Mouse (Mus musculus) leukemia stem cell, adult 10-12 weeks (primary cell): Measurements from ENCODE around the gene Zfp931. TPM values are rescaled to one million over a fixed set of nuclear protein-coding genes. Genes with fewer than 3 reads are reported as not detected.

Experiments
- polyA plus RNA-seq: library from polyadenylated mRNA; stranded (reverse); fragments of >175 nt; gene quantifications from 2 replicates; pipeline ENCODE4 v1.2.3, GENCODE M21; 2012; ENCODE audit warnings: low replicate concordance

Gene Zfp931
- polyA plus RNA-seq, result 0.68 TPM in 1 of 2 replicates, not detected in the other

DNA sequence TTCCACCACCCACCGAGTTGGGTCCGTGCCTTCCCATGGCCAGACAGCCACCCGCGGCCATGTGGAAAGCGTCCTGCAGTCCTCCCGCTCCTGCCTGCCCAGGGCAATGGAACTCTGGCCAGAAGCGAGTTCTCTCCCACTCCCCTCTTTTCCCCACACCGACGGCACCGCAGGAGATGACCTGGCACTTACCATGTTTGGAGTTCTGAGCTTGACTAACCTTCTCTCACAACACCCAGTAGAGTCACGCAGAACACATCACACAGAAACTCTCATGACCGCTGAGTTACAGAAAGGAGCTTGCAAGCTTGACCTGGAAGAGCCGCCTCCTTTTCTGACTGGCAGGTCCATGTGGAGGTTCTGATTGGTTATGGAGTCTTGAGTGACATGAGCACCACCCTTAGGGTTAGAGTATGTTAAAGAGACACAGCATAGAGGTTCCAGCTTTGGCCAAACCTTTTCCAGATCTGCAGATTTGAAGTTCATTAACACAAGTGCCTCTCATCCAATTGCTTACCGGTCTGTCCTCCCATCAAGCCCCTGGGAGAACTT, at the start of gene Zfp931:
TSS of gene Zfp931 (minus strand) at position 311 of the 552 bp plus-strand sequence.

DNA sequence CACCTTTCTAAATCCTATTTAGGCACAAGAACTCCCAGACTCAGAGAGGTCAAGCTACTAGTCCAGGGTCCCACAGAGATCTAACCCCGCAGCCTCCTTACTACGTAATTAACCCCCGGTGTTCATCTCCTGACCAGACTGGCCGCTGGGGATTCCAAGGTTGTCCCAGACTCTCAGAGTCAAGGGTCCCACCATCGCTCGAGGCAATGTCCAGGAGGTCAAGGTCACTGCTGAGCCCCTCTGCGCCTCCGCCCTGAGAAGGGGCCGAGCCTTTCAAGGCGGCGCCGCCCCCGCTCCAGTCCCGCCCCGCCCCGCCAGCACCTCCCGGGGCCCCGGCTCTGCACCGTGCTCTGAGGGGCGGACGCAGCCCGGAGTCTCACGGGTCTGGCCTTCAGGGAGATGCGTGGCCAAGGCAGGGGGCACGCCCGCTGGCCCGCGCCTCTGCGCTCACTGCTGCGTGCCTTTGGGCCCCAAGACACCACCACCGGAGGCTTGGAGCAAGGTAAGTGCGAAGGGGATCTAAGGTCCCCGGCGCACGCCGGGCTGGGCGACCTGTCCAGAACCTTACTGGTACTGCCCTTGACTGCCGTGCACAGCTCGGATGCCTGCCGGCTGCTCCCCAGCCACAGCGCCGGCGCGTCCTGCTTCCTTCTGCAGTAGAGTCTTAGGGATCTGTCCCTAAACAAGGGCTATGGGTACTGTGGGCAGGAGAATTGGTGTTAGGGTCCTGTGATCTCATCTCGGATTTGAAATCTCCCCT, 40.7 kb upstream of the Zfp931 start, which contains the start of gene Phactr3:
TSS of gene Phactr3 (plus strand) at position 175 of the 760 bp plus-strand sequence.

DNA sequence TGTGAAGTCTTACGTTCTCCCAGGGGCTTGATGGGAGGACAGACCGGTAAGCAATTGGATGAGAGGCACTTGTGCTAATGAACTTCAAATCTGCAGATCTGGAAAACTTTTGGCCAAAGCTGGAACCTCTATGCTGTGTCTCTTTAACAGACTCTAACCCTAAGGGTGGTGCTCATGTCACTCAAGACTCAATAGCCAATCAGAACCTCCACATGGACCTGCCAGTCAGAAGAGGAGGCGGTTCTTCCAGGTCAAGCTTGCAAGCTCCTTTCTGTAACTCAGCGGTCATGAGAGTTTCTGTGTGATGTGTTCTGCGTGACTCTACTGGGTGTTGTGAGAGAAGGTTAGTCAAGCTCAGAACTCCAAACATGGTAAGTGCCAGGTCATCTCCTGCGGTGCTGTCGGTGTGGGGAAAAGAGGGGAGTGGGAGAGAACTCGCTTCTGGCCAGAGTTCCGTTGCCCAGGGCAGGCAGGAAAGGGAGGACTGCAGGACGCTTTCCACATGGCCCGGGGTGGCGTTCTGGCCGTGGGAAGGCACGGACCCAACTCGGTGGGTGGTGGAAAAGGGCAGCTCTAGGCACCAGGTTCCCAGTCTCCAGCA, 55.2 kb downstream of the Zfp931 start, which contains the start of gene Zfp971:
TSS of gene Zfp971 (plus strand) at position 274 of the 601 bp plus-strand sequence.

Other genes starting within 250 kb of the Zfp931 start
- gene Gm14325, start 238.1 kb downstream of the Zfp931 start, polyA plus RNA-seq, result 0.18 TPM in 1 of 2 replicates, not detected in the other
- gene Gm14327, start 181.4 kb downstream of the Zfp931 start, polyA plus RNA-seq, result not detected in 2 replicates
- gene Zfp972, start 152.9 kb downstream of the Zfp931 start, polyA plus RNA-seq, result not detected in 2 replicates
- 0.25 and 0.88 TPM in 2 replicates for gene Gm14326, start 121.2 kb downstream of the Zfp931 start, polyA plus RNA-seq
- gene Zfp971, start 55.2 kb downstream of the Zfp931 start, polyA plus RNA-seq, result 1.1 and 1.2 TPM in 2 replicates
- gene Phactr3, start 40.5 kb upstream of the Zfp931 start, polyA plus RNA-seq, result 0.11 and 1.7 TPM in 2 replicates